Mouse (Mus musculus) kidney, postnatal 10 days (tissue): Measurements from ENCODE around the gene Sept10.
A peak's percentile ranks its signal among the peaks of the same experiment; 100 is the strongest.
"Not testable (repeated sequence)": the region's sequence is repeated elsewhere in the genome, so short reads cannot be mapped to it uniquely, and the experiment has no call there.

Source experiments
- DNase-seq: peaks from one replicate; pipeline ENCODE4 v3.0.0; 2021; ENCODE audit warnings: mixed read lengths

Gene Sept10

GRCm38 (mm10) chr10:59119811-59120210, 101.8 kb downstream of the Sept10 start:
- no peak for DNase-seq

GRCm38 (mm10) chr10:59119001-59119400, 102.6 kb downstream of the Sept10 start:
- no peak for DNase-seq

GRCm38 (mm10) chr10:59117555-59117954, 104.1 kb downstream of the Sept10 start:
- no peak for DNase-seq

GRCm38 (mm10) chr10:59116331-59116730, 105.3 kb downstream of the Sept10 start:
- no peak for DNase-seq

GRCm38 (mm10) chr10:59115691-59116090, 106.0 kb downstream of the Sept10 start:
- DNase-seq = no peak

- peak; percentile 45 for DNase-seq
Observed at GRCm38 (mm10) chr10:59114535-59115291, 106.9 kb downstream of the Sept10 start.

- no peak for DNase-seq
Observed at GRCm38 (mm10) chr10:59113386-59113785, 108.3 kb downstream of the Sept10 start.

- DNase-seq = no peak
Observed at GRCm38 (mm10) chr10:59112755-59113154, 108.9 kb downstream of the Sept10 start.

GRCm38 (mm10) chr10:59110386-59110785, 111.3 kb downstream of the Sept10 start:
- no peak for DNase-seq

- DNase-seq = peak; percentile 85
Observed at GRCm38 (mm10) chr10:59109015-59109414, 112.6 kb downstream of the Sept10 start.

- no peak for DNase-seq
Observed at GRCm38 (mm10) chr10:59106644-59107043, 115.0 kb downstream of the Sept10 start.

GRCm38 (mm10) chr10:59105885-59106284, 115.8 kb downstream of the Sept10 start:
- DNase-seq = no peak

- DNase-seq = no peak
Observed at GRCm38 (mm10) chr10:59104683-59105082, 117.0 kb downstream of the Sept10 start.

GRCm38 (mm10) chr10:59103076-59103475, 118.6 kb downstream of the Sept10 start:
- DNase-seq = not testable (repeated sequence)

GRCm38 (mm10) chr10:59091988-59092387, 129.7 kb downstream of the Sept10 start:
- no peak for DNase-seq
